Mouse (Mus musculus): ENCODE measurements at regions not wholly inside any gene's neighbourhood (a gene's known extent, or its start where the extent isn't known, plus 50 kb on each side); places are given as distances from the start of the nearest gene placed in this dataset.

DNA sequence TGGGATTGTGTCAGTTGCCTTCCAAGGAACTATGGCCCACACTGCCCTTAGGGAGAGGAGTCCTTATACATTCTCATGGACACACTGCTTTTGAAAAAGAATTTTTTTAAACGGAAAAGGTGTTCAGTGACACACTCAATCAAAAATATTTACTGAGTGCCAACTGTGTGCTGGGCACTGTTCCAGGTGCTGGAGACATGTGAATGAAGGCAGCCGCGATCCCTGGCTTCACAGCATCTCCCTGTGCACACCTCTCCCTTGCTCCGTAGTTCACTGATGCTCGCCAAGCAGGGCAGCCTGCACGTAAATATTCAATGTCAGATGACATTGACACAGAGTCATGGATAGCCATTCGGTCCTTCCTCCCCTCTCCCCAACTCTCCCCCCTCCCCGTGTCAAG is 635.7 kb upstream of the 3110018I06Rik start:
- H3K9ac ChIP-seq (ENCODE audit: low read length): no peak overlapping the region
- H3K36me3 ChIP-seq (ENCODE audit: control insufficient read depth, insufficient read depth, low read length): no peaks in the 10 kb centered on the region
- no peaks in the 10 kb centered on the region for H3K27me3 ChIP-seq (ENCODE audit: control insufficient read depth, insufficient read depth, low read length)
- no peak overlapping the region for H3K4me3 ChIP-seq (ENCODE audit: low read depth, low read length)
- no peak for DNase-seq (ENCODE audit: low spot score)
- no peak overlapping the region for H3K27ac ChIP-seq (ENCODE audit: low read depth, low read length)
- ATAC-seq (ENCODE audit: insufficient read depth, low FRiP score, low TSS enrichment): no peak
- WGBS: 82% methylated on average over 8 of the region's 8 CpGs
- no peaks in the 10 kb centered on the region for H3K9me3 ChIP-seq (ENCODE audit: control insufficient read depth, low read length)
- H3K4me2 ChIP-seq (ENCODE audit: low read depth): no peak overlapping the region
- 0 out of 2 replicates have a peak, but pooled peaks cover 9% of the 10 kb centered on the region for H3K4me1 ChIP-seq (ENCODE audit: control insufficient read depth, insufficient read depth, low read length)

DNA sequence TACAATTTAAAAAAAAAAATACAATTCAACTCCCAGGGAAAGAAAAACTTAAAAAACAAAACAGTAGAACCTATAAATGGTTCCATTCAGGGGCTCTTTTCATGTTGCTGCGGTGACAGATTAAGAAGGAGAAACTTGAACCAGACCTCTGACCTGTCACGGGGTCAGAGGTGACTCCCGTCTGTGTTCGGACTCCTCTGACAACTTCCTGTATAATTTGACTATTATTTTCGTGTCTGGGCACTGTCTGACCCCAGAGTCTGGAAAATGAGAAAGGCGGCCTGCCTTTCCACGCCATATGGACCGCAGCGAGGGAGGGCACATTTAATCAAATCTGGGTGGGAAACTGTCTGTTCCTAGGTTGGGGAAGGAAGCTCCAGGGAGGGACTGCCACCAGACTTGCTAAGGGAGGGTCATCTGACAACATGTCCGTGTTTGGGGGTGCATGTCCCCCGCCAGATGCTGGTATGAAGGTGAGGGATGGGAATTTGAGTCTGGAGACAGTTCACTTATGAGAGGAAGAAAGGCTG is 634.7 kb upstream of the 3110018I06Rik start:
- ATAC-seq (ENCODE audit: insufficient read depth, low FRiP score, low TSS enrichment) (no peak), DNase-seq (ENCODE audit: low spot score) (peak; percentile 40)
- Histone ChIP-seq H3K4me3 (ENCODE audit: low read depth, low read length) (no peak overlapping the region), H3K4me1 (ENCODE audit: control insufficient read depth, insufficient read depth, low read length) (0 out of 2 replicates have a peak, but pooled peaks cover 9% of the 10 kb centered on the region), H3K36me3 (ENCODE audit: control insufficient read depth, insufficient read depth, low read length) (no peaks in the 10 kb centered on the region), H3K9me3 (ENCODE audit: control insufficient read depth, low read length) (no peaks in the 10 kb centered on the region), H3K4me2 (ENCODE audit: low read depth) (no peak overlapping the region), H3K27ac (ENCODE audit: low read depth, low read length) (no peak overlapping the region), H3K27me3 (ENCODE audit: control insufficient read depth, insufficient read depth, low read length) (no peaks in the 10 kb centered on the region), H3K9ac (ENCODE audit: low read length) (no peak overlapping the region)
- 17% methylated on average over 11 of the region's 11 CpGs for WGBS

DNA sequence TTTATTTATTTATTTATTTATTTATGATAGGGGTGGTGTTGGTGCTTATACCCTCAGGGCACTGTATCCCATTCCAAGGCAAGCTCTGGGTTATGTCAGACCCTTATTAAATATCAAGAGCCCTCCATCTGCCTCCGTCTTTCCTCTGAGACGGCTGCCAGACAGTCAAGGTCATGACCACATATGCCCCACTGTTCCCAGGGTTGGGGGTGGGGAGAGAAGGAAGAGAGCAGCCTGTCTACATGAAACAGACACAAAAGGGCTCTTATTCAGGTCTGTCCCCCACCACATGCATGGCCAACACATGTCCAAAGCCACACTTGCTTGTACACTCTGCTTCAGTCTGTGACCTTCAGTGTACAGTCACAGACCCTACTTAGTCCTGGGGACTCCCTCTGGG is 632.9 kb upstream of the 3110018I06Rik start:
- Histone ChIP-seq H3K4me1 (ENCODE audit: control insufficient read depth, insufficient read depth, low read length) (0 out of 2 replicates have a peak, but pooled peaks cover 9% of the 10 kb centered on the region), H3K9me3 (ENCODE audit: control insufficient read depth, low read length) (no peaks in the 10 kb centered on the region), H3K27ac (ENCODE audit: low read depth, low read length) (no peak overlapping the region), H3K4me3 (ENCODE audit: low read depth, low read length) (no peak overlapping the region), H3K36me3 (ENCODE audit: control insufficient read depth, insufficient read depth, low read length) (no peaks in the 10 kb centered on the region), H3K27me3 (ENCODE audit: control insufficient read depth, insufficient read depth, low read length) (no peaks in the 10 kb centered on the region), H3K9ac (ENCODE audit: low read length) (no peak overlapping the region), H3K4me2 (ENCODE audit: low read depth) (no peak overlapping the region)
- DNase-seq (ENCODE audit: low spot score): peak; percentile 41
- no peak for ATAC-seq (ENCODE audit: insufficient read depth, low FRiP score, low TSS enrichment)
- WGBS: 23% methylated on average over 2 of the region's 2 CpGs

DNA sequence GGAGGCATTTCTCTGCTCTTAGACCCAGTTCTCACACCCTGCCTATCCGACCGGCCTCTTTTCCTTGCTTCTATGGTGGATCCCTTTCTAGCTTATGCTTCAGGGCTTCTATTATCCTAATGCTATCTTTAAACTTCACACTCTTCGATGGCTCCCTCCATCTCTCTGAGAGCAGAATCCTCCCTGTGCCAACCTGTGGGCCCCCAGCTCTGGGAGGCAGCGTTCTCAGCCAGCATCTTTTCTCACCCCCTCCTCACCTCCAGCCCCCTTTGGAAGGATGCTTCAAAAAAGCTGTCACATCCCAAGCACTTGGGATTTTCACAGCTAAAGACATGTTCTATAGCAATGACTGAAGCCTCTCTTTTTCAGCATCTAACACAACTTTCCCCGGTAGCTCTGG is 626.8 kb upstream of the 3110018I06Rik start:
- Histone ChIP-seq H3K4me1 (ENCODE audit: control insufficient read depth, insufficient read depth, low read length) (no peaks in the 10 kb centered on the region), H3K36me3 (ENCODE audit: control insufficient read depth, insufficient read depth, low read length) (no peaks in the 10 kb centered on the region), H3K27ac (ENCODE audit: low read depth, low read length) (no peak overlapping the region), H3K4me2 (ENCODE audit: low read depth) (no peak overlapping the region), H3K9ac (ENCODE audit: low read length) (no peak overlapping the region), H3K9me3 (ENCODE audit: control insufficient read depth, low read length) (no peaks in the 10 kb centered on the region), H3K27me3 (ENCODE audit: control insufficient read depth, insufficient read depth, low read length) (no peaks in the 10 kb centered on the region), H3K4me3 (ENCODE audit: low read depth, low read length) (no peak overlapping the region)
- ATAC-seq (ENCODE audit: insufficient read depth, low FRiP score, low TSS enrichment) (no peak), DNase-seq (ENCODE audit: low spot score) (no peak)
- WGBS: 89% methylated on average over 5 of the region's 5 CpGs

DNA sequence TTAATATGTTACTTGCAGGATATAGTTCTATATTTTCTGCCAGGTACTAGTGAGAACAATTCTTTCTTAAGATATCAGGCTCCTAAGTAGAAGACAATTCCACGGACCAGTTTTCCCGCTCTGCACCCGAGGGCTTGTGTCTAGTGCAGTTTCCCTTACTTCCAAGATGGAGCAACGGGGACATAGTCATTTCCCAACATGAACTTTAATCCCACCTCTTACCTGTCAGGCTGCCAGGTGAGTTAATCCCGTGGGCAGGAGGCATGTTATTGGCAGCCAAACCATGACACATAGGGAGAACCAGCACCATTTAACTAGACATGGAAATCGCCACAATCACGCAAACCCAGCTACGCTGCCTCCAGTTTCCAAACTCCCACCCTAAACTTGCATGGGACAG is 624.4 kb upstream of the 3110018I06Rik start:
- no peak overlapping the region for H3K27ac ChIP-seq (ENCODE audit: low read depth, low read length)
- DNase-seq (ENCODE audit: low spot score): no peak
- H3K9ac ChIP-seq (ENCODE audit: low read length): no peak overlapping the region
- H3K4me2 ChIP-seq (ENCODE audit: low read depth): no peak overlapping the region
- no peak for ATAC-seq (ENCODE audit: insufficient read depth, low FRiP score, low TSS enrichment)
- no peaks in the 10 kb centered on the region for H3K36me3 ChIP-seq (ENCODE audit: control insufficient read depth, insufficient read depth, low read length)
- no peak overlapping the region for H3K4me3 ChIP-seq (ENCODE audit: low read depth, low read length)
- H3K27me3 ChIP-seq (ENCODE audit: control insufficient read depth, insufficient read depth, low read length): no peaks in the 10 kb centered on the region
- H3K9me3 ChIP-seq (ENCODE audit: control insufficient read depth, low read length): no peaks in the 10 kb centered on the region
- WGBS: 90% methylated on average over 8 of the region's 8 CpGs
- H3K4me1 ChIP-seq (ENCODE audit: control insufficient read depth, insufficient read depth, low read length): no peaks in the 10 kb centered on the region

DNA sequence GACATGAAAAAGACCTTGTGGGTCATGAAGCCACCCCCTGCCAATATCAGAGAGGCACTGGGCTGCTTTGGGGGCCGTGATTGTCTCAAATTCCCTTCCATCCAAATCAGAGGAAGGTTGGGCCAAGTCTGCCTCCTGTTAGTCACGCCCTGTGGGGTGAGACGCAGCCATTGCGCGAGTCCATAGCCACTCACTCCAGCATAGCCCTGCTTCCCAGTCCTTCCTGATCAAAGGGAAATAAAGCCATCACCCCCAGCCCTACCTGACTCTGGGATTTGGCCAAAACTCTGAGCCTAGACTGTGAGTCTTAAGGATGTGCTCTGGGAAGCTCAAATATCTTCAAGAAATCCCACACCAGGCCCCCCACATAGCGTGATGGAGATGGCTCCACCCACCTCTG is 620.4 kb upstream of the 3110018I06Rik start:
- ATAC-seq (ENCODE audit: insufficient read depth, low FRiP score, low TSS enrichment) (no peak), DNase-seq (ENCODE audit: low spot score) (no peak)
- Histone ChIP-seq H3K27me3 (ENCODE audit: control insufficient read depth, insufficient read depth, low read length) (no peaks in the 10 kb centered on the region), H3K4me3 (ENCODE audit: low read depth, low read length) (no peak overlapping the region), H3K27ac (ENCODE audit: low read depth, low read length) (no peak overlapping the region), H3K4me2 (ENCODE audit: low read depth) (no peak overlapping the region), H3K9me3 (ENCODE audit: control insufficient read depth, low read length) (no peaks in the 10 kb centered on the region), H3K9ac (ENCODE audit: low read length) (no peak overlapping the region), H3K36me3 (ENCODE audit: control insufficient read depth, insufficient read depth, low read length) (no peaks in the 10 kb centered on the region), H3K4me1 (ENCODE audit: control insufficient read depth, insufficient read depth, low read length) (no peaks in the 10 kb centered on the region)
- 65% methylated on average over 6 of the region's 6 CpGs for WGBS

DNA sequence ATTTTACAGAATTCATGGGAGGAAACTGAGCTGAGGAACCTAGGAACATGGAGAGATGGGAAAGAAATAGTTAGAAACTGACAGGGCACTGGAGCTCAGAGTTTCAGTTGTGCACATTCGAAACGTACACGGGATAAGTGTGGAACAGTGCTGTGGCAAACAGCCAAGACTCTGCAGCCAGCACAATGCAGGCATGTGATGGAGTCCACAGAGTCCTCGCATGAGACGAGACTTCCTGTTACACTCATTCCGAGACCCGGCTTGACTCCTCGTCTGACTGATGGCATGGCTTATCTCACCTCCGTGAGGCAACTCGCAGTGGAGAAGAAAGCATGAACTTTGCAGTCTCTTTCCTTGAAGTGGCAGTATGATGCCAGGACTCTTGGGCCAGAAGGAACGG is 617.0 kb upstream of the 3110018I06Rik start:
- ATAC-seq (ENCODE audit: insufficient read depth, low FRiP score, low TSS enrichment): no peak
- H3K9ac ChIP-seq (ENCODE audit: low read length): no peak overlapping the region
- H3K4me1 ChIP-seq (ENCODE audit: control insufficient read depth, insufficient read depth, low read length): no peaks in the 10 kb centered on the region
- no peak overlapping the region for H3K27ac ChIP-seq (ENCODE audit: low read depth, low read length)
- no peaks in the 10 kb centered on the region for H3K27me3 ChIP-seq (ENCODE audit: control insufficient read depth, insufficient read depth, low read length)
- no peaks in the 10 kb centered on the region for H3K9me3 ChIP-seq (ENCODE audit: control insufficient read depth, low read length)
- WGBS: 91% methylated on average over 11 of the region's 11 CpGs
- no peak overlapping the region for H3K4me2 ChIP-seq (ENCODE audit: low read depth)
- no peaks in the 10 kb centered on the region for H3K36me3 ChIP-seq (ENCODE audit: control insufficient read depth, insufficient read depth, low read length)
- no peak overlapping the region for H3K4me3 ChIP-seq (ENCODE audit: low read depth, low read length)
- DNase-seq (ENCODE audit: low spot score): no peak

DNA sequence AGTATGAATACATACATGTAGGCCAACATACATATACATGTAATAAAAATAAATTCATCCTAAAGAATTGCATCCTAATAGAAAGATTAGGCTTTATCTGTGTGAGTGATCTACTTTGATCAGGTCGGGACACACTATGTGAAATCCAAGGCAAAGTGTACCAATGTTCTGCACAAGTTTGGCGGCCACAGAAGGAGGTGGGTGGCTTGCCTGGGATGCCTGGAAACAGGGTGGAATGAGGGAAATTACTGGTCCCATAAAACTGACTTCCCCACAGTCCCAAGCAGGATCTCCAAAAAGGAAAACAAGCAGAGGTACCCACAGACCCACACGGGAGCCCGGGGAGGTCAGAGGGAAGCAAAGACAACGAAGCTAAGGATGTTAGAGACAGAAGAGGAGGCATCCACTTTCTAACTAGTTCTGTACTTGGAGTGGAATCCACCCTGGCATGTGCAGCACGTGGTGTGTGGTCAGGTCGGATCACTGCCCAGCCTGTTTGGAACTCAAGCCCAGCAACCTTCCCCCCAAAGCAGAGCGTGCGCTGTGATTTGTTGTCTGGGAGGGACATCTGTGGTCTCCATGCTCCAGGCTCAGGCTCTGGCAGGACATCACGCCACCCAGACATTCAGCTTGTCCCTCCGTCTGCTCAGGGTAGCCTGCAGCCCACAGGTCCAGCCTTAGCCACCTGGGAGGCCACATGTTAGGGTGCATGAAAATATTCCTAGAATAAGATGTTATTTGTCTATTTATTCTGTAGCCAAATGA is 615.3 kb upstream of the 3110018I06Rik start:
- ATAC-seq (ENCODE audit: insufficient read depth, low FRiP score, low TSS enrichment) (no peak), DNase-seq (ENCODE audit: low spot score) (no peak)
- Histone ChIP-seq H3K4me2 (ENCODE audit: low read depth) (no peak overlapping the region), H3K9ac (ENCODE audit: low read length) (no peak overlapping the region), H3K4me3 (ENCODE audit: low read depth, low read length) (no peak overlapping the region), H3K4me1 (ENCODE audit: control insufficient read depth, insufficient read depth, low read length) (no peaks in the 10 kb centered on the region), H3K27me3 (ENCODE audit: control insufficient read depth, insufficient read depth, low read length) (no peaks in the 10 kb centered on the region), H3K9me3 (ENCODE audit: control insufficient read depth, low read length) (no peaks in the 10 kb centered on the region), H3K36me3 (ENCODE audit: control insufficient read depth, insufficient read depth, low read length) (no peaks in the 10 kb centered on the region), H3K27ac (ENCODE audit: low read depth, low read length) (no peak overlapping the region)
- WGBS: 90% methylated on average over 11 of the region's 11 CpGs

DNA sequence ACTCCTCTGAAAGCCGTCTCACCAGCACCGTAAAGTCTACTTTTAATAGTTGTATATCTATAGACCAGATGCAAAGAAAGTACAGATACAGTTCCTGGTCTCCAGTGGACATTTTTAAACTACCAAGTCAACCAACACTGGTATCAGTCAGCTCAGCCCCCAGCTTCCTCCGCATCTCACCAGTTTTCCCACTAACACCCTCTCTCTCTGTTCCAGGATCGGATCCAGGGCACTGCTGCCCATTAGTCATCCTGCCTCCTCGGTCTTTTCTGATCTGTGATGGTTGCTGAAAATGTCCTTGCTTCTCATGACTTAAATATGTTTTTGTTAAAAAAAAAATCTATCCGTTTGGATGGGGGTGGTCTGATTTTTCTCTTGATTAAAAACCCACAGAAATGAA is 598.1 kb upstream of the 3110018I06Rik start:
- no peaks in the 10 kb centered on the region for H3K9me3 ChIP-seq (ENCODE audit: control insufficient read depth, low read length)
- no peak overlapping the region for H3K4me3 ChIP-seq (ENCODE audit: low read depth, low read length)
- ATAC-seq (ENCODE audit: insufficient read depth, low FRiP score, low TSS enrichment) (no peak), DNase-seq (ENCODE audit: low spot score) (no peak)
- H3K27ac ChIP-seq (ENCODE audit: low read depth, low read length): no peak overlapping the region
- no peaks in the 10 kb centered on the region for H3K27me3 ChIP-seq (ENCODE audit: control insufficient read depth, insufficient read depth, low read length)
- H3K4me1 ChIP-seq (ENCODE audit: control insufficient read depth, insufficient read depth, low read length): no peaks in the 10 kb centered on the region
- no peaks in the 10 kb centered on the region for H3K36me3 ChIP-seq (ENCODE audit: control insufficient read depth, insufficient read depth, low read length)
- WGBS: 85% methylated on average over 6 of the region's 6 CpGs
- no peak overlapping the region for H3K4me2 ChIP-seq (ENCODE audit: low read depth)
- H3K9ac ChIP-seq (ENCODE audit: low read length): no peak overlapping the region
